Comparison of ENCODE assay signal across 30 mouse cellular contexts in the genomic region with DNA sequence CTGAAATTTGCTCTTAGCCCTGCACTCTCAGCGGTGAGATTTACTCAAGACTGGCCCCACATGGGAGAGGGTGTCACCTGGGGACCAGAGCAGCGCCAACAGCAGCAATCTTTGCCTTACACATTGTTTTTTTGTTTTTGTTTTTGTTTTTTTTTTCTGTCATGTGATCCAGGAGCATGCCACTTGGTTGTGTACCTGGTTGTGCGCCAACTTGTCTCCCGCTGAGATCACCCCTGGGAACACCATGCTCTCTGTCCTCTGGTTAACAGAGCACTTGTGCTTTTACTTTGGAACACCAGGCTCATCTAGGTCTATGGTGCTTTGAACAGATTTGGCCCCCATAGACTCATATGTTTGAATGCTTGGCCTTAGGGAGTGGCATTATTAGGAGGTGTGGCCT. TPM values are rescaled to one million over a fixed set of nuclear protein-coding genes. Genes with fewer than 3 reads are reported as not detected.
"Had no signal": no experiment of that assay in that cellular context is flagged by ENCODE, and none has a peak within 500 bp of the region (broad histone marks: within the 10 kb centered on the region; RNA-seq: fewer than 3 reads in every experiment).

No protein-coding gene starts in this region.

- H3K9ac ChIP-seq: embryonic facial prominence, embryonic 12.5 days; embryonic facial prominence, embryonic 13.5 days; embryonic facial prominence, embryonic 15.5 days; forebrain, embryonic 12.5 days; forebrain, embryonic 13.5 days; forebrain, embryonic 15.5 days; forebrain, postnatal 0 days had no signal

- H3K4me2 ChIP-seq: embryonic facial prominence, embryonic 12.5 days; embryonic facial prominence, embryonic 13.5 days; embryonic facial prominence, embryonic 15.5 days; forebrain, embryonic 12.5 days; forebrain, embryonic 13.5 days; forebrain, embryonic 15.5 days had no signal

- H3K27ac ChIP-seq: embryonic facial prominence, embryonic 10.5 days; embryonic facial prominence, embryonic 12.5 days; embryonic facial prominence, embryonic 13.5 days; embryonic facial prominence, embryonic 15.5 days; forebrain, embryonic 10.5 days; forebrain, embryonic 12.5 days; forebrain, embryonic 13.5 days; forebrain, embryonic 15.5 days; gastrocnemius, adult 2 months had no signal

- DNase-seq: cerebellum, adult 18-20 months; cerebellum, adult 2 months; cerebellum, adult 8-10 months; cerebellum, adult 9-10 months; cerebellum, adult 9-11 months; cerebellum, postnatal 10 days; cerebellum, postnatal 14 days; cerebellum, postnatal 25 days; cerebellum, postnatal 36 days; embryo, embryonic 11 days; forebrain, postnatal 0 days; gastrocnemius, adult 2 months; gastrocnemius, postnatal 10 days; gastrocnemius, postnatal 14 days; gastrocnemius, postnatal 25 days; gastrocnemius, postnatal 36 days; heart, adult 18-20 months had no signal

- ATAC-seq: forebrain, embryonic 13.5 days; forebrain, embryonic 14.5 days; forebrain, embryonic 15.5 days; forebrain, embryonic 16.5 days; forebrain, postnatal 0 days had no signal

- H3K9me3 ChIP-seq: embryonic facial prominence, embryonic 10.5 days; embryonic facial prominence, embryonic 12.5 days; embryonic facial prominence, embryonic 13.5 days; embryonic facial prominence, embryonic 15.5 days; forebrain, embryonic 10.5 days; forebrain, embryonic 12.5 days; forebrain, embryonic 13.5 days; forebrain, embryonic 15.5 days had no signal

- H3K36me3 ChIP-seq: embryonic facial prominence, embryonic 10.5 days; embryonic facial prominence, embryonic 12.5 days; embryonic facial prominence, embryonic 13.5 days; embryonic facial prominence, embryonic 15.5 days; forebrain, embryonic 10.5 days; forebrain, embryonic 12.5 days; forebrain, embryonic 15.5 days had no signal

- H3K4me3 ChIP-seq: embryonic facial prominence, embryonic 10.5 days; embryonic facial prominence, embryonic 12.5 days; embryonic facial prominence, embryonic 13.5 days; embryonic facial prominence, embryonic 15.5 days; erythroblast, embryonic 14.5 days; forebrain, embryonic 10.5 days; forebrain, embryonic 12.5 days; forebrain, embryonic 13.5 days; forebrain, embryonic 15.5 days; gastrocnemius, adult 2 months had no signal

- H3K4me1 ChIP-seq: forebrain, embryonic 12.5 days; forebrain, embryonic 13.5 days; forebrain, embryonic 15.5 days had no signal

- H3K27me3 ChIP-seq: embryonic facial prominence, embryonic 12.5 days; embryonic facial prominence, embryonic 13.5 days; embryonic facial prominence, embryonic 15.5 days; forebrain, embryonic 12.5 days; forebrain, embryonic 13.5 days; forebrain, embryonic 15.5 days had no signal

RNA-seq across cellular contexts. Expression of gene Bmp6, which starts 50.1 kb away (rescaled TPM):
- total RNA-seq: common myeloid progenitor, adult 5-6 weeks; granulocyte monocyte progenitor cell, adult 5-6 weeks had no signal
- polyA plus RNA-seq: erythroblast, embryonic 14.5 days had no signal
